Mouse (Mus musculus) stomach, embryonic 15.5 days (tissue): ENCODE data around the gene Gm9887. TPM values are rescaled to one million over a fixed set of nuclear protein-coding genes. Genes with fewer than 3 reads are reported as not detected.

Experiments used
- ATAC-seq: fragments of 200-750 bp; cut with Nextera tagmentation; 2 replicates; pipeline ENCODE4 v1.8.0; 2017; ENCODE audit warnings: low read depth, moderate number of reproducible peaks, moderate TSS enrichment; ENCODE audit not compliant: insufficient read depth, low FRiP score
- H3K27ac ChIP-seq: fragments of 300-500 bp; sonication (generic); 2 replicates; pipeline ENCODE4 v1.5.1; 2015; ENCODE audit warnings: mild to moderate bottlenecking, inconsistent platforms
- H3K27me3 ChIP-seq: fragments of 300-500 bp; sonication (generic); replicated peaks from 2 replicates; pipeline ENCODE4 v1.6.1; 2015; ENCODE audit warnings: inconsistent platforms
- H3K36me3 ChIP-seq: fragments of 300-500 bp; sonication (generic); 2 replicates; pipeline ENCODE4 v1.6.1; 2015; ENCODE audit warnings: inconsistent platforms
- H3K4me1 ChIP-seq: fragments of 300-500 bp; sonication (generic); 2 replicates; pipeline ENCODE4 v1.6.1; 2015; ENCODE audit warnings: inconsistent platforms
- H3K4me2 ChIP-seq: fragments of 300-500 bp; sonication (generic); 2 replicates; pipeline ENCODE4 v1.6.1; 2015; ENCODE audit warnings: mild to moderate bottlenecking, inconsistent platforms
- H3K4me3 ChIP-seq: fragments of 300-500 bp; sonication (generic); replicated peaks from 2 replicates; pipeline ENCODE4 v1.5.1; 2015; ENCODE audit warnings: inconsistent platforms
- H3K9ac ChIP-seq: fragments of 300-500 bp; sonication (generic); 2 replicates; pipeline ENCODE4 v1.6.1; 2015; ENCODE audit warnings: inconsistent platforms
- H3K9me3 ChIP-seq: fragments of 300-500 bp; sonication (generic); 2 replicates; pipeline ENCODE4 v1.6.1; 2016; ENCODE audit warnings: inconsistent platforms
- WGBS: fragments of 180-500 bp; shearing (Covaris S2); methylation state at CpG from one replicate; pipeline ENCODE4 v1.1.7; 2015; 5-methylcytosine and 5-hydroxymethylcytosine counted together
- microRNA-seq: library from miRNA; unstranded; fragments of <30 nt; microRNA quantifications from one replicate; pipeline ENCODE4, GENCODE M21; 2016
- polyA plus RNA-seq: library from polyadenylated mRNA; unstranded; fragments of >200 nt; fragmentation: Nextera tagmentation; extraction: Ambion mirVana; gene quantifications from 2 replicates; pipeline ENCODE4 v1.2.1, GENCODE M21; 2015

Gm9887 gene
- polyA plus RNA-seq, 1 experiment from 2014 or later = 2.3 TPM

GRCm38 (mm10) chr12:69349928-69350327 is 22.3 kb downstream of the Gm9887 start:
- no peak overlapping the region for H3K27ac ChIP-seq
- no peaks in the 10 kb centered on the region for H3K27me3 ChIP-seq
- WGBS = 77% methylated on average over 2 of the region's 2 CpGs
- H3K4me1 ChIP-seq = no peaks in the 10 kb centered on the region
- ATAC-seq = no peak
- H3K9ac ChIP-seq = no peak overlapping the region
- no peak overlapping the region for H3K4me2 ChIP-seq
- H3K9me3 ChIP-seq = no peaks in the 10 kb centered on the region
- no peak overlapping the region for H3K4me3 ChIP-seq
- peaks cover 42% of the 10 kb centered on the region for H3K36me3 ChIP-seq

- 80% methylated on average over 2 of the region's 2 CpGs for WGBS
- no peaks in the 10 kb centered on the region for H3K9me3 ChIP-seq
- H3K27me3 ChIP-seq = no peaks in the 10 kb centered on the region
- no peak overlapping the region for H3K4me2 ChIP-seq
- H3K4me3 ChIP-seq = no peak overlapping the region
- H3K9ac ChIP-seq = no peak overlapping the region
- H3K36me3 ChIP-seq = peaks cover 28% of the 10 kb centered on the region; the same call in 1 of the 2 replicates
- H3K4me1 ChIP-seq = no peaks in the 10 kb centered on the region
- no peak for ATAC-seq
- no peak overlapping the region for H3K27ac ChIP-seq
Observed at GRCm38 (mm10) chr12:69333547-69333946, 38.7 kb downstream of the Gm9887 start.

DNA sequence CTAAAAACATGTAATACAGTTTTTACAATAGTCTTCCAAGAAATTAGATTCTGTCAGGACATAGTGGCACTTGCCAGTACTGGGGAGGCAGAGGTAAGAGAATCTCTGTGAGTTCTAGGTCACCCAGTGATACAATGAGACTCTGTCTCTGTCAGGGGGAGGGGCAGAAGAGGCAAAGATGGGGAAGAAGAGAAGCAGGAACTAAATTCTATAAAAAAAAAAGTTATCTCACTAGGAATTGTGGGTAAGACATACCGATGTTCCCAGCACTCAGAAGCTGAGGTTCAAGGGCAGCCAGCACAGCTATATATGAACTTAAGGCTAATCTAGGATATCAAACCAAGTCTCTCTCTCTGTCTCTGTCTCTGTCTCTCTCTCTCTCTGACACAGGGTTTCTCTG is 40.1 kb downstream of the Gm9887 start:
- no peak overlapping the region for H3K27ac ChIP-seq
- 86% methylated on average over 1 of the region's 1 CpGs for WGBS
- H3K9me3 ChIP-seq = no peaks in the 10 kb centered on the region
- H3K27me3 ChIP-seq = no peaks in the 10 kb centered on the region
- ATAC-seq = no peak
- H3K4me2 ChIP-seq = no peak overlapping the region
- H3K9ac ChIP-seq = no peak overlapping the region
- H3K36me3 ChIP-seq = peaks cover 33% of the 10 kb centered on the region; the same call in 1 of the 2 replicates
- no peak overlapping the region for H3K4me3 ChIP-seq
- H3K4me1 ChIP-seq = no peaks in the 10 kb centered on the region

DNA sequence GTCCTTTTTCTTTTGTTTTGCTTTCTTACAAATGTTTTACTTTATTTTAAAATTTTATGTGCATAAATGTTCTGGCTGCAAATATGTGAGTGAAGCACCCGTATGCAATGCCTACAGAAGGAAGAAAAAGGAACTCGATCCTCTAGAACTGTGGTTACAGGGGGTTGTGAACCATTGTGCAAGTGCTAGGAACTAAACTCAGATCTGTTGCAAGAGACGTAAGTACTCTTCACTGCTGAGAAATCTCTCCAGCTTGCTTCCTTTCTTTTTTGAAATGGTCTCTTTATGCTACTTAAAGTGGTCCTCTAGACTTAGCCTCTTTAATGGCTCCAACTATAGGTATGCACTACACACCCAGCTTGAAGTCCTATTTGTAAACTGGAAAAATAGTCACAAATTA is 41.1 kb downstream of the Gm9887 start:
- WGBS = 93% methylated on average over 3 of the region's 3 CpGs
- Histone ChIP-seq H3K4me2 (no peak overlapping the region), H3K27me3 (no peaks in the 10 kb centered on the region), H3K9me3 (no peaks in the 10 kb centered on the region), H3K4me1 (no peaks in the 10 kb centered on the region), H3K4me3 (no peak overlapping the region), H3K27ac (no peak overlapping the region), H3K36me3 (peaks cover 29% of the 10 kb centered on the region; the same call in 1 of the 2 replicates), H3K9ac (no peak overlapping the region)
- no peak for ATAC-seq

Small RNAs within 50 kb of the gene (microRNA-seq; reads per million reads assigned to microRNA genes)
- gene Gm47299 = not detected
- not detected for gene Gm47305

Other genes starting within 250 kb of the Gm9887 start
- gene Rps29, start 213.3 kb downstream of the Gm9887 start, polyA plus RNA-seq = 1,494 and 1,720 TPM in 2 replicates
- 19.3 and 19.9 TPM in 2 replicates for gene Lrr1, start 203.6 kb downstream of the Gm9887 start, polyA plus RNA-seq
- gene Rpl36al, start 188.4 kb downstream of the Gm9887 start, polyA plus RNA-seq = 720 and 730 TPM in 2 replicates
- 63.6 and 67.4 TPM in 2 replicates for gene Mgat2, start 188.3 kb downstream of the Gm9887 start, polyA plus RNA-seq
- gene Gm49383, start 175.4 kb downstream of the Gm9887 start, polyA plus RNA-seq = 26.4 and 28.3 TPM in 2 replicates
- 9.9 and 10.0 TPM in 2 replicates for gene Dnaaf2, start 174.0 kb downstream of the Gm9887 start, polyA plus RNA-seq
- 21.5 and 25.9 TPM in 2 replicates for gene Gm49384, start 168.2 kb downstream of the Gm9887 start, polyA plus RNA-seq
- 24.3 and 27.1 TPM in 2 replicates for gene Pole2, start 144.3 kb downstream of the Gm9887 start, polyA plus RNA-seq
- gene Klhdc1, start 131.3 kb downstream of the Gm9887 start, polyA plus RNA-seq = 9.0 and 9.2 TPM in 2 replicates
- 110 and 119 TPM in 2 replicates for gene Klhdc2, start 75.8 kb downstream of the Gm9887 start, polyA plus RNA-seq
- gene Nemf, start 15.3 kb downstream of the Gm9887 start, polyA plus RNA-seq = 90.4 and 92.1 TPM in 2 replicates
- gene Arf6, start 308 bp downstream of the Gm9887 start, polyA plus RNA-seq = 59.4 and 63.7 TPM in 2 replicates
- 27.5 and 29.7 TPM in 2 replicates for gene Vcpkmt, start 210.6 kb upstream of the Gm9887 start, polyA plus RNA-seq